Mouse (Mus musculus) adipocyte (in vitro differentiated cells): ENCODE measurements around the gene Pmf1.
"Not testable (repeated sequence)": the region's sequence is repeated elsewhere in the genome, so short reads cannot be mapped to it uniquely, and the experiment has no call there.

Experiments used
- DNase-seq: peaks from one replicate; pipeline ENCODE4 v3.0.0-alpha.2; 2016; ENCODE audit warnings: low spot score

Gene Pmf1

DNA sequence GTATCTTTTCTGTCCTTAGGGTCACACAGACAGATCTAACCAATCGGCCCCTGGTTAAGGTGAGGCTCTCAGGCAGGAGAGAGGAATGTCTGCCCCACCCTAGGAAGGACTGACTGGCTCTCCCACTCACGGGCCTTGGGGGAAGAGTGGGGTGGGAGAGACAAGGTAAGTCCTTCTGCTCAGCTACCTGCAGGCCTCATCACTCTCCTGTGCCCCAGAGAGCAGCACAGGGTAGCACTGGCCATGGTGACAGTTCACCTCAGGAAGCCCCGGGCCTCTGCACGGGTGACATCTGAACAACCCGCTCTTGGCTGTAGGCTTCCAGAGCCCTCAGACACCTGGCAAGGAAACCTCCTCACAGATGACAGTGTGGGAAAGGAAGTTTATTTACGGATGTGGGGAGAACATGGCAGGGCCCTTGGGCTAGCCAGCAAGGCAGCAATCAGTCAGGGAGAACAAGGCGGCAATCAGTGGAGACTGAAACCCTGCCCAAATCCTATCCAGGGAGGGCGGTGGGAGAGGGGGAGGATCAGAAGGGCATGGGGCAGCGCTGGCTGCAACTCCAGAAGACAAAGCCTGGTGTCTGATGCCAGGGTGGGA is 16.3 kb downstream of the Pmf1 start:
- no peak for DNase-seq

DNA sequence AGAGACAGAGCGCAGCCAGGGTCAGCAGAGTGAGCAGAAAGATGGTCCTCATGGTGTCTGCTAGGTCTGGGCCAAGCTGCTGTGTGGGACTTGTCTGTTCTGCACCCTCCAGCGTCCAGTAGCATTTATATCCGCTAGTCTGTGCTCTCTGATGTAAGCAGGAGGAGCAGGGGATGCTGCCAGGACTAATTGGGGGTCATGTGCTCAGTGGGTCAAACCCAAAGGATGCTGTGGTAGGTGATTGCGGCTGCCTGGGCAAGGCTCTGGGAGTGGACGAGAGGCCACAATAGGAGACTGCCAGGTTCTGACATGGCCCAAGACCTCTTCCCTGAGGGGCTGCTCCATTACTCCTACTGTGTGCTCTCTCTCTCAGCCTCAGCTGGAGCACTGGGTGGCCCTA is 25.8 kb downstream of the Pmf1 start, which contains the start of gene Bglap:
Bglap (minus strand) TSS at position 101 of the 400 bp plus-strand sequence.
- no peak for DNase-seq

DNA sequence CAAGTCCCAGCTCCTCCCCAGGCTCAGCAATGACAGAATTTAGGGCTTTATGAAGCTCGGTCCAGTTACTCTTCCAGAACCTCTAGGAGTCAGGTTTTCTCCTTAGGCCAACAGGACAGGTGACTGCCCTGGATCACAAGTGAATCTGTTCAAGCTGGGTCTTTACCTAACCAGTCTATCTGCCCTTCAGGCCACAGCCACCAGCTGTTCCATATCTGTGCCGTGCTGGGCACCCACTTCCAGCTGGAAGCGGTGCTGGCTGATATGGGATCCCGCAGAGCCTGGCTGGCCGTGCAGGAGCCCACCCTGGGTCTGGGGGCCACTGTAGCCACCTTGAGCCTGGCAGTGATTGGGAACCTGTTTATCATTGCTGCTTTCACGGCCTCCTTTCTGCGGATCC is 27.7 kb downstream of the Pmf1 start:
- DNase-seq = not testable (repeated sequence)

DNA sequence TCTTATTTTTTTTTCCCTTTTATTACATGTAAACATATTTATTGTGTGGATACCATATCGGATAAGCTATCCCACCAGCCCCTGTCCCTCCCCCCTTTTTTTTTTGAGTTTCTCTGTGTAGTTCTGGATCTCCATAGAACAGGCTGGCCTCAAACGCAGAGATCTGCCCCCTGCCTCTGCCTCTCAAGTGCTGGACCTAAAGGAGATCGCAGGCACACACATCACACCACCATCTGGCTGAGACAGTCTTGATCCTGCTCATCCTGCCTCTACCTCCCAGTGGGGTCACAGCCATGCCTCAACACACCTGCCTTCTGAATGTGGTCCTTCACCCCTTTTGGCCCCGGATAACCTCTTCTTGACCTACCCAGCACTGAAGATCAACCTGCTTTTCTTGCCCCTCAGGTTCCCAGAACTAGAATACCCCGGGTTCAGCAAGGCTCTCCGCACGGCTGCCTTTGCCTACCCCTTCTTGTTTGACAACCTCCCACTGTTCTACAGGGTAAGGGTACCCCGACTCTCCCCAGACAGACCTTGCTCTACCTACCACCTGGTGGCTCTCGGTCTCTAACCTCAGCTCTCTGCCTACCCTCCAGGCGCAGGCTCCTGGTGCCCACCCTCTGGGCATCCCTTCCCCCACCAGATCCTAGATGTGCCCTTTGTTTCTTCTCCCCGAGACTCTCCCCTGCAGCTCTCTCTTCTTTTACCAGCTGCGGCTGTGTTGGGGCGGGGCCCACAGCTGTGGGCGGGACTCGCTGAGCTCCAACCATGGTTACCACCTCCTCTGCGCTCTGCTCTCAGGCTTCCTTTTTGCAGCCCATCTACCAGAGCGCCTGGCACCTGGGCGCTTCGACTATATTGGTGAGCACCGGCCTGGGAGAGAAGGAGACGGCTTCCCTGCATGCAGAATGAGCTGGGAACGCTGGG is 28.5 kb downstream of the Pmf1 start:
- DNase-seq = not testable (repeated sequence)

DNA sequence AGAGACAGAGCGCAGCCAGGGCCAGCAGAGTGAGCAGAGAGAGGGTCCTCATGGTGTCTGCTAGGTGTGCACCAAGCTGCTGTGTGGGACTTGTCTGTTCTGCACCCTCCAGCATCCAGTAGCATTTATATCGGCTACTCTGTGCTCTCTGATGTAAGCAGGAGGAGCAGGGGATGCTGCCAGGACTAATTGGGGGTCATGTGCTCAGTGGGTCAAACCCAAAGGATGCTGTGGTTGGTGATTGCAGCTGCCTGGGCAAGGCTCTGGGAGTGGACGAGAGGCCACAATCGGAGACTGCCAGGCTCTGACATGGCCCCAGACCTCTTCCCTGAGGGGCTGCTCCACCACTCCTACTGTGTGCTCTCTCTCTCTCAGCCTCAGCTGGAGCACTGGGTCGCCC is 31.5 kb downstream of the Pmf1 start, which contains the start of gene Bglap2:
Bglap2 (minus strand) TSS at position 101 of the 400 bp plus-strand sequence.
- not testable (repeated sequence) for DNase-seq

DNA sequence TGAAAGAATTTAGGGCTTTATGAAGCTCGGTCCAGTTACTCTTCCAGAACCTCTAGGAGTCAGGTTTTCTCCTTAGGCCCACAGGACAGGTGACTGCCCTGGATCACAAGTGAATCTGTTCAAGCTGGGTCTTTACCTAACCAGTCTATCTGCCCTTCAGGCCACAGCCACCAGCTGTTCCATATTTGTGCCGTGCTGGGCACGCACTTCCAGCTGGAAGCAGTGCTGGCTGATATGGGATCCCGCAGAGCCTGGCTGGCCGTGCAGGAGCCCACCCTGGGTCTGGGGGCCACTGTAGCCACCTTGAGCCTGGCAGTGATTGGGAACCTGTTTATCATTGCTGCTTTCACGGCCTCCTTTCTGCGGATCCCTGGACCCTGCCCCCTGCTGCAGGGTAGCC is 33.5 kb downstream of the Pmf1 start:
- not testable (repeated sequence) for DNase-seq

DNA sequence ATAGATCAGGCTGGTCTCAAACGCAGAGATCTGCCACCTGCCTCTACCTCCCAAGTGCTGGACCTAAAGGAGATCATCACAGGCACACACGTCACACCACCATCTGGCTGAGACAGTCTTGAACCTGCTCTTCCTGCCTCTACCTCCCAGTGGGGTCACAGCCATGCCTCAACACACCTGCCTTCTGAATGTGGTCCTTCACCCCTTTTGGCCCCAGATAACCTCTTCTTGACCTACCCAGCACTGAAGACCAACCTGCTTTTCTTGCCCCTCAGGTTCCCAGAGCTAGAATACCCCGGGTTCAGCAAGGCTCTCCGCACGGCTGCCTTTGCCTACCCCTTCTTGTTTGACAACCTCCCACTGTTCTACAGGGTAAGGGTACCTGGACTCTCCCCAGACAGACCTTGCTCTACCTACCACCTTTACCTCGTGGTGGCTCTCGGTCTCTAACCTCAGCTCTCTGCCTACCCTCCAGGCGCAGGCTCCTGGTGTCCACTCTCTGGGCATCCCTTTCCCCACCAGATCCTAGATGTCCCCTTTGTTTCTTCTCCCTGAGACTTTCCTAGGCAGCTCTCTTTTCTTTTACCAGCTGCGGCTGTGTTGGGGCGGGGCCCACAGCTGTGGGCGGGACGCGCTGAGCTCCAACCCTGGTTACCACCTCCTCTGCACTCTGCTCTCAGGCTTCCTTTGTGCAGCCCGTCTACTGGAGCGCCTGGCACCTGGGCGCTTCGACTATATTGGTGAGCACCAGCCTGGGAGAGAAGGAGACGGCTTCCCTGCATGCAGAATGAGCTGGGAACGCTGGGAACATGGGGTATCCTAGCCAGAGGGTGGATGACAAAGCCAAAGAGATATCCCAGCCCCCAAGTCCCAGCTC is 34.1 kb downstream of the Pmf1 start:
- not testable (repeated sequence) for DNase-seq

DNA sequence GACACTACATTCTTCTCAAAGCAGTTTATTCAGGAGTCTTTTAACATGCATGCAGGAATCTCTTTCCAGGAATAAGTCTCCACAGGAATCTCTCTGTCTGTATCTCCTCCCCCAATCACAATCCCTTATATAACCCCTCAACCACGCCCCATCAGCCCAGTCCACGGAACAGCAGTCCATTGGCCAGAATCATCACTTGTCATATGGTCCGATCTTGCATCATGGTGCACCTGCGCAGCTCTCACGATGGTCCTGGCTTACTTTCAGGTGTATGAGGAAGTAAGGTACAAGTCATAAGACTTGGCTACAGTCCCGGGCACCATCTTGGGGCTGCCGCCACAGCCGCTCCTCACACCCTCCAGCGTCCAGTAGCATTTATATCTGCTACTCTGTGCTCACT is 37.5 kb downstream of the Pmf1 start, which contains the start of gene Bglap3:
Bglap3 (minus strand) TSS at position 101 of the 400 bp plus-strand sequence.
- DNase-seq = not testable (repeated sequence)

DNA sequence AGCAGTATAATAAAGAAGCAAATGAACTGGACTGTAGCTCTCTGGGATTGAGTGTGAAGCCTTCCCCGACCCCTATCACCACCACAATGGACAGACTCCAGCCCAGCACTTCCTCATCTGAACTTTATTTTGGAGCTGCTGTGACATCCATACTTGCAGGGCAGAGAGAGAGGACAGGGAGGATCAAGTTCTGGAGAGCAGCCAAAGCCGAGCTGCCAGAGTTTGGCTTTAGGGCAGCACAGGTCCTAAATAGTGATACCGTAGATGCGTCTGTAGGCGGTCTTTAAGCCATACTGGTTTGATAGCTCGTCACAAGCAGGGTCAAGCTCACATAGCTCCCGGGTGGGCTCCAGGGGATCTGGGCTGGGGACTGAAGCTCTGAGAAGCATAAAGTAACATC is 41.6 kb downstream of the Pmf1 start:
- not testable (repeated sequence) for DNase-seq

DNA sequence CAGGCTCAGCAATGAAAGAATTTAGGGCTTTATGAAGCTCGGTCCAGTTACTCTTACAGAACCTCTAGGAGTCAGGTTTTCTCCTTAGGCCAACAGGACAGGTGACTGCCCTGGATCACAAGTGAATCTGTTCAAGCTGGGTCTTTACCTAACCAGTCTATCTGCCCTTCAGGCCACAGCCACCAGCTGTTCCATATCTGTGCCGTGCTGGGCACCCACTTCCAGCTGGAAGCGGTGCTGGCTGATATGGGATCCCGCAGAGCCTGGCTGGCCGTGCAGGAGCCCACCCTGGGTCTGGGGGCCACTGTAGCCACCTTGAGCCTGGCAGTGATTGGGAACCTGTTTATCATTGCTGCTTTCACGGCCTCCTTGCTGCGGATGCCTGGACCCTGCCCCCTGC is 42.6 kb downstream of the Pmf1 start:
- not testable (repeated sequence) for DNase-seq

DNA sequence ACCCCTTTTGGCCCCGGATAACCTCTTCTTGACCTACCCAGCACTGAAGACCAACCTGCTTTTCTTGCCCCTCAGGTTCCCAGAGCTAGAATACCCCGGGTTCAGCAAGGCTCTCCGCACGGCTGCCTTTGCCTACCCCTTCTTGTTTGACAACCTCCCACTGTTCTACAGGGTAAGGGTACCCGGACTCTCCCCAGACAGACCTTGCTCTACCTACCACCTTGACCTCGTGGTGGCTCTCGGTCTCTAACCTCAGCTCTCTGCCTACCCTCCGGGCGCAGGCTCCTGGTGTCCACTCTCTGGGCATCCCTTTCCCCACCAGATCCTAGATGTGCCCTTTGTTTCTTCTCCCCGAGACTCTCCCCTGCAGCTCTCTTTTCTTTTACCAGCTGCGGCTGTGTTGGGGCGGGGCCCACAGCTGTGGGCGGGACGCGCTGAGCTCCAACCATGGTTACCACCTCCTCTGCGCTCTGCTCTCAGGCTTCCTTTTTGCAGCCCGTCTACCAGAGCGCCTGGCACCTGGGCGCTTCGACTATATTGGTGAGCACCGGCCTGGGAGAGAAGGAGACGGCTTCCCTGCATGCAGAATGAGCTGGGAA is 43.2 kb downstream of the Pmf1 start:
- DNase-seq = not testable (repeated sequence)

DNA sequence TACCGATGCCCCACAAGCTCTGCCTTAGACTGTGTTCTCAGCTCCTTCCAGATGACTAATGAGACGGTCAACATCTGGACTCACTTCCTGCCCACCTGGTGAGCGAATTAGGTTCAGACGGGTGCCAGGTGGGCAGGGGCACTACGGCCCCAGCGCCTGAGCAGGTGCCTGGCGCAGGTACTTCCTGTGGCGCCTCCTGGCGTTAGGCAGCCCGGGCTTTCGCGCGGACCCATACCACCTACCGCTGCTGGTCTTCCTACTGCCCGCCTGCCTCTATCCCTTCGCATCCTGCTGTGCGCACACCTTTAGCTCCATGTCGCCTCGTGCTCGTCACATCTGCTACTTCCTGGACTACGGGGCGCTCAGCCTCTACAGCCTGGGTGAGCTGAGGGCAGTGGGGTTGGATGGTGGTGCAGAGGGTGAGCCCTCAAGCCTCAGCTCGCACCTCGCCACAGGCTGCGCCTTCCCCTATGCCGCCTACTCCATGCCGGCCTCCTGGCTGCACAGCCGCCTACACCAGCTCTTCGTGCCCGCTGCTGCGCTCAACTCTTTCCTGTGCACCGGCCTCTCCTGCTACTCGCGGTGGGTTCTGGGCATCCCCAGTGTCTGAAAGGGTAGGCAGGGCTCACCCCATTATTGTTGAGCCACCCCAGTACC is 44.3 kb downstream of the Pmf1 start:
- no peak for DNase-seq

DNA sequence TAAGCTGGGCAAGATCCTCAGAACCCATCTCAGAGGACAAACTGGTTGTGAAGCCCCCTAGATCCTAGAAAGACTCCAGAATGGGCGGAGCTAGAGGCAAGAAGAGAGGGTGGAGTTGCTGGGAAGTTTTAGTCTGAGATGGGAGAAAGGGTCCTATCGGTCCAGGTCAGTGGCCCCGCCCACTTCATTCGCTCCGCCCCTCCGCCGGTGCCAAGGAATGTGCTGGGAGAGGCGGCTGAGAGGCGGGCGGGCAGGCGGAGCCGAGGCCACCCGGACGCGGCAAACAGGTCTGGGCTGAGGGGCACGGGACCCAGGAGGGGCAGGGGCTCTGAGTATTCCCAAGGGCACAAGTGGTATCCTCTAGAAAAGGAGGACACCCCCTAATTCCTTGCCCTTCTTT is 45.8 kb downstream of the Pmf1 start, which contains the start of gene Paqr6:
Paqr6 (plus strand) TSS at position 248 of the 400 bp plus-strand sequence.
- DNase-seq = no peak

DNA sequence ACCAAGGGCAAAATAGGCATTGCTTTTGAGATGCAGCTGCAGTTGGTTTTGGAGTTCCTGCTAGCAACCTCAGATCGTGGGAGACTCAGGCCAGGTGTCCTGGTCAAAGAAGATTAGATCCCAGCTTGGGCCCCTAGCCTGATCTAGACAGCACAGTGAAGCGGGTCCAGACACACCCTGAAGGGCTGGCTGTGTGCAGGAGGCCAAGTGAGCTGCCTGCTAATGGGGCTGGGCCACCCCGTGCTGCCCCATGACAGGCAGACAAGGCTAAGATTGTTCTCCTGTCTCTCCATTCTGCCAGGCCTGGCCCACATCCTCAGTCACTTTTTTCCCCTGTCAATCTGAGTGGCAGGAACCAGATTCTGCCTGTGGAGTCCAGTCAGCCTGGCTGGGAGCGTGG is 46.4 kb downstream of the Pmf1 start:
- no peak for DNase-seq

DNA sequence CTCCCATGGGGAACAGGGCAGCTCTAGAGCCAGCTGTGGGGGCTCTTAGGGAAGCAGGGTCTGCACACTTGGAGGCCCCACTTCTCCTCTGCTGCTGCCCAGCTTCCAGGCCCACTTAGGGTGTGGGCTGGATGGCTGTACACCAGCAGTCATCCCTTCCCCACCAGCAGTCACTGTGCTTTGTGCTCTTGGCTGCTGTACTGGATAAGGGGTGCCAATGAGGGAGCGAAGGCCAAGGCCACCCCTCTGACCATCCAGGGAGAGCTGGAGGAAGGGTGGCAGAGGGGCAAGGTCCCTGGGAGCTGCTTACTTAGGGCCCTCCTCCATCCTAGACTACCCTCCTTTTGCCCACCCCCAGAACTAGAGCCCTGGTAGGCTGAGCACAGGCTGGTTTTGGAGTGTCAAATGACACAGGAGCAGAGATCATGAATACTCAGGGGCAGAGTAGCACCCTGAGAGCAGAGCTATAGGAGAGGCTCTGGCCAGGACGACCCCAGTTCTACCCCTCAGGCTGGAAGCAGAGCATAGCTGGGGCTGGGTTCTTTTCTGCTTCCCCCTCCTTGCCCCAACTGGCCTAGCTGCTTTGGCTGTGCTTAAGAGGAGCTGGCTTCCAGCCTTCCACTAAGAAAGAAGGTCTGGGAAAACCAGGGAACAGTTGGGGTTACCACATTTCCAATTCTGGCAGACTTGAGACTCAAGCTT is 48.4 kb downstream of the Pmf1 start:
- no peak for DNase-seq

DNA sequence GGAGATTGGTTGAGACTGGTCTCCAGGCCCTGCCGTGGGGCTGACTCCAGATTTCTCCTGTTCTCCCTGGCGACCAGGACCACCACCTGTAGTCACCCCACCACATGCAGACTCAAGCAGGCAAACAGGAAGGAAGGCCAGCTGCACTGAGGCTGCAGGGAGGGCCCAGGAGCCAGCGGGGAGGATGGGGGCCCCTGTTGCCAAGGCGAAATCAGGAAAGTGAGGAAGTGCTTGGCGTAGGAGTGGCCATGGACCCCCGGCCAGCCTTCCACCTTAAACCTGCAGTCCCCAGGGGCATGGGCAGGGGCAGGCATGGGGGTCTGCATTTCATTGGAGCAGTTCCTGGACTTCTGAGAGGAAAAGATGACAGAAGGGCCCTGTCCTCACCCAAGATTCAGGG is 49.0 kb downstream of the Pmf1 start:
- DNase-seq = no peak

DNA sequence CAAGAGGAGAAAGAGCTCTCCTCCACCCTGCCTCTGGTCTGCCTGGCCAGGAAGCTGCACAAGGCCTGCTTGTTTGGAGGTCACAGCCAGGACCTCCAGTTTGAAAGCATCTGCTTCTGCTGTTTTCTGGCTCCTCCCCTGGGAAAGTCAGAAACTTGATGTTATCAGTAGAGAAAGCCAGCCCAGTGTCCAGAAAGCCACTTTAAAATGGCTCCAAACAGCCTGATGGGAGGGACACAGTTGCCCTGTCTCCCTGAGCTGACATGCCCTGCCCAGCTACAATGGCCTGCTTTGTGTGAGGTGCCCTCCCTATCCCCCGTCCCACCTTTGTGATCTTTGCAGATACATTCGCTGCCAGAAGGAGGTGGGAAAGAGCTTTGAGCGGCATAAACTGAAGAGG is 50.1 kb downstream of the Pmf1 start:
- DNase-seq = no peak

DNA sequence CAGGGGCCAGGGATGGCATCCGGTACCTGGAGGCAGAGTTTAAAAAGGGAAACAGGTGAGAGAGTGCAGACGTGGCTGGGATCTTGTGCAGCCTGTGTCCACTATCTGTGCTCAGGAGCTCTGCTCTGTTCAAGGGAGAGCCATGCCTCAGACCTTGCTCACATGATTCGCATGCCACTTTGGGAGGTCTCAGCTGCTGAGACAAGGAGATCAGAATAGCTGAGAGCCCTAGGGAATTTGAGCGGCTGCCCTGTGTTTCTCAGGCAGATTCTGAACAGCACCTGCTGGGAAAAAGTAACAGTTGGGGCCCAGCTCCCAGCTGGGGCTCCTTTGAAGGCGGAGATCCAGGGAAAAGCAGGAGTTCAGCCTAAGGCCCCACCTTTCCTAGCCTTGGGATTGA is 50.5 kb downstream of the Pmf1 start:
- no peak for DNase-seq

DNA sequence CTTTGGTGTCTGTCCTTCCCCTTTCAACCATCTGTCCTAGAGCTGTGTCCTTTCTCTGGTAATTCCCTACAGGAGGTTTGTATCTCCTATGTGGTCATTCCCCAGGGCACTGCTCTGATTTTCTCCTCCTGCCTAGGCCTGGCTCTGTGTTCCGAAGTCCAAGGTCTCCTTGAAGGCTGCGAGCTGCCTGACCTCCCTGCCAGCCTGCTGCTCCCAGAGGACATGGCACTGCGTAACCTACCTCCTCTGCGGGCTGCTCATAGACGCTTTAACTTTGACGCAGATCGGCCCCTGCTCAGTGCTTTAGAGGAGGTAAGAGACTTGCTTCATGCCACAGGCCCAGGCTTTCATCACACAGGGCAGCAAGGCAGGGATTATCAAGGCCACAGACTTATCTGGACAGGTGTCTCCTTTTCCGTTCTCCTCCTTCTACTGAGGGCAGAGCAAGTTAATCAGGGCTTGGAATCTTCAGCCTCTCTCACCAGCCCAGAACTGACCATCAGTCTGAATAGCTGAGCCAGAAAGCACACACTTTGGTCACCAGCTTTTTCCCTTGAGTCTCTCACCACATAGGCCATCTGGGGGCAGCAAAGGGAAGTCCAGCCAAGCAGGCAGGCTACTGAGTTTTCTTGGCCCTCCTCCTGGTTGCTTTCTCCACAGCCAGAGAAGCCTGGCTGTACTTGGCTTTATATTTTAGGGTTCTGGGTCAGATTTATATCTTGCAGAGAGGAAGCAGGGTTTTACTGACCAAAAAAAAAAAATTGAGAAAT is 55.5 kb downstream of the Pmf1 start:
- DNase-seq = peak; percentile 84

DNA sequence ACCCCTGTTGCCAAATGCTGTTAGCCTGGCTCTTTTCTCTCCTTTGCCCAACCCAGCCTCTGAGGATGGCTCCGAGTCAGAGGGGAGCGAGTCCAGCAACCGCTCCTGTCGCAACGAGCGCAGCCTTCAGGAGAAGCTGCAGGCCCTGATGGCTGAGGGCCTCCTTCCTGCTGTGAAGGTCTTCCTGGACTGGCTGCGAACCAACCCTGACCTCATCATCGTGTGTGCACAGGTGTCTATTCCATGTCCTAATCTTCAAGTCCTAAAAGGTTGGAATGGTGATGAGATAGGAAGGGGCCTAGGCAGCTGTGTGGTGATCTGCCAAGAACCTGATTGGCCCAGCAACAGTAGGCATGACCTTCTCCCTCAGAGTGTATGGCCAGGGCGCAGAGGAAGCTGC is 57.2 kb downstream of the Pmf1 start:
- DNase-seq = no peak
